Mouse (Mus musculus) inflammation-experienced regulatory T-cells (primary cell): ENCODE data around the gene Olfr1160. TPM values are rescaled to one million over a fixed set of nuclear protein-coding genes. Genes with fewer than 3 reads are reported as not detected.

Source experiments
- polyA plus RNA-seq, 2 experiments: library from polyadenylated mRNA; unstranded; fragments of 100-300 nt; shearing (Covaris generic); gene quantifications; one replicate each; pipeline ENCODE4 v1.2.1; 2017

The Olfr1160 gene
- under 1 TPM in 1 of 2 experiments, not detected in 1; 0.04 TPM for polyA plus RNA-seq

DNA sequence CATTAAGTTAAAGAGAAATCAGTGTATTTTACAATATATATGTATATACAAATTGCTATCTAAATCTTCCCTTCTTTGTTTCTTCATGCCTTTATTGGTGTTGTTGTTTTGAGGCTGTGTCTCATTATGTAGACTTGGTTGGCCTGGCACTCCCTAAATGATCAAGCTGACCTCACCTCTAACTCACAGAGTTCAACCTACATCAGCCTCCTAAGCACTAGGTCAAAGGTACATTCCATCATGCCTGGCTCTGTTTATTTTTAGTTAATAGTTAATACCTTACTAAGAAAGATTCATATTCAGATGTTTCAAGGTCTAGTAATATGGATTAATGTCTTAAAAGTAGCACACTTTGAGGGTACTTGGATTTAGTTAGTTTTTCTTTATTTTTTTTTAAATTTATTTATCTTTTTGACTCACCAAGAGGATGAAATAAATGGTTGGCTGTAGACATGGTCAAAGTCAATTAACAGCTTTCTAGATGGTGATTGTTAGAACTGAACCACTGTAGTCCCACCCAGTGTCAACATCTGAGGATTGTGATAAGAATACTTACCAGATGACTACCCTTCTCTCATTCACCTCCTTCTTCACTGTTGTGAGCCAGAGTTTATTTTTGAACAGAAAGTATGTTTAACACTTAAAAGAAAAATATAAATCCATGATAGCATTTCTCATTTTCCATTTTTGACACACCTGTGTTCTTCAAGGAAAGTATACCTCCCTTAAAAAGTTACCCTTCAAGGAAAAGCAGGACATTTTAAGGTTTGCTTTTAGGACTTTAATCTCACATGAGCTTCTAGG, at the start of gene Olfr1160:
Olfr1160 (minus strand) TSS at position 754 of the 804 bp plus-strand sequence.

DNA sequence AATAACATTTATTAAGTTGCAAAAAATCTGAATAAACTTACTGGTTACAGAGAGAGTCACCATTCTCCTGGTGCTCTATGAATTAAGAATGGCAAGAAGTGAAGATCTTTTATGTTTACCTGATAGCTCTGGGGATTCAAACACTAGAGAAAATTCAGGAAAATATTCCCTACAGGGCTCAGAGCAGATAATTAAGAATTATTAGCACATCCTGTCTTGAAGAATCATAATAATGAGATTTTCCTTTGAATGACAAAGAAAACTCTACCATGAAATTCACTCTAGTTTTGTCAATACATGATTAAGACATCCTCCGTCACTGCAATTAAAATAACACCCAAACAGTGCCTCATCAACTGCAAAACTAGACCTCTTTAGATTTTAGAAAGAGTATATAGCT, 43.0 kb upstream of the Olfr1160 start, which contains the start of gene Olfr1162:
Olfr1162 (minus strand) TSS at position 101 of the 400 bp plus-strand sequence.

DNA sequence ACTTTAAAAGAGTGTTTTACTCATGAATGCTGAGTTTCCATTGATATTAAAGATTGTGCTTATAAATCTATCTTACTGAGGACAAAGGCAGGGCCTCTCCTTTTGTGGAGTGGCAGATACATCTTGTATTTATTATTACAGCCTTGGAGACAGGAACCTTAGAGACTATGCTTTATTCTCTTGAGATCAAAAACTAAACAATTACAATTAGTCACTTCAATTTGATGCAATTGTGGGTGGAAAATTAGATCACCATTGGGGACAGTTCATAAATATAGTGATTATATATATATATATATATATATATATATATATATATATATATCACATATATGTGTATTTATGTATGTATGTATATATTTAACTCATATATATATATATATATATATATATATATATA, 29.5 kb upstream of the Olfr1160 start, which contains the start of gene Olfr73:
Olfr73 (minus strand) TSS at position 101 of the 400 bp plus-strand sequence.

DNA sequence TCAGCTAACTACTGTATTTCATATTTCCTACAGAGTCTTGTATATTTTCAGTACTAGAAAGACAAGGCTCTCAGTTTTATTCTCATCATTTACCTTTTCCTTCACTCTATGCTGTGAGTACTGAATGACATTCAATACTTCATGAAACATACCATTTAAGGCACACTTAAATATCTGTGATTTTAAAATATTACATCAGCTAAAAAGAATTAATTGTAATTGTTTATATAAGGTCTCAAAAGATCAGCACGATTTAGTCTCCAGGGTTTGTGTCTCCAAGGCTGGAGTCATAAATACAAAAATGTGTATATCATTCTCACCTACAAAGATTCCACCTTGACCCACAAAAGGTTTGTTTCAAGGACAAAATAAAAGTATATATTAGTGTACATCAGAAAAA, 14.4 kb upstream of the Olfr1160 start, which contains the start of gene Olfr1161:
Olfr1161 (plus strand) TSS at position 301 of the 400 bp plus-strand sequence.

DNA sequence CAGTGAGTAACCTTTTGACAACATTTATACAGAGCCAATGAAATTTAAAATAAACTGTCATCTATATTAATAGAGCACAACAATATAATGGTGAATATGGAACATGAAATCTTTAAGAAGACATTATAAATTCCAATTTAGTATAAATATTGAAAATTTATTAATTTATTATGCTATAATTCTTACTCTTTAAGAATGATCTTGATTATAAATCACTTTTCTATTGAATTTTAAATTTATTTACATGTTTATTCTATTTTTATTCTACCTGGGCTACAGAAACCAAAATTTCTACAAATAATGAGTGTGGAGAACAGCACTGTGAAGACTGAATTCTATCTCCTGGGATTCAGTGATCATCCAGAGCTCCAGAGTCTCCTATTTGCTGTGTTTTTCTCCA, 18.3 kb downstream of the Olfr1160 start, which contains the start of gene Olfr1158:
Olfr1158 (plus strand) TSS at position 301 of the 400 bp plus-strand sequence.

DNA sequence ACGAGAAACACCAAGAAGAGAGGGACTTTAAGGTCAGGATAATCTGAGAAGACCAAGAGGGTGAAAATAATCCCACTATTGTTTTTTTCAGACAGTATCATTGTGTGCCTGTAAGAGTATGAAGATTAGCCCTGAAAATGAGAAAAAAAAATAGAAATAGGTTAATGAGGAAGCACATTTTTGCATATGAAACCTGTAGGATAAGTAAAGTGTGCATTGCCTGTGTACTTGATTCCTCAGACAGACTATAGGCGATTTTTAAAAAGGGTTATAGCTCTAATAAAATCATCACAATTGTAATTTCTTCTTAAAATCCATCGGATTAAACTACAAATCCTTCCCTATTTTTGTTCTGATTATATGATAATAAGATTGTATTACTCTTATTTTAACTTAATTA, 33.5 kb downstream of the Olfr1160 start, which contains the start of gene Olfr74:
Olfr74 (minus strand) TSS at position 101 of the 400 bp plus-strand sequence.

DNA sequence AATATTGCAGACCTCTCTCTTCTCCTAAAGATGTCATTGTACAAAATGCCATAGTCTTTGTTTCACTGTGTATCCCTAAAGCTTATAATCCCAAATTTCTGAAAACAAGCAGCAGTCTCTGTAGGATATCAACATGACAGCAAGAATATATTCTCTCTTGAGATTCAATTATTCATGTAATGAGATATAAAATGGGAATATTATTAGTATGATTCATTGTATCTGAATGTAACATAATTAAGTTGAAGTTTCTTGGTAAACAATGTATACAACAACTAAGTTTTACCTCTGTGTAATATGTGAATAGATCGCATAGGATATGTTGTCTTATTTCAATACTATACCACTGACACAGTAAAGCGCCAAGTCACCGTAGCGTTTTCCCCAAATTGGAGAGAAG, 39.9 kb downstream of the Olfr1160 start, which contains the start of gene Olfr1157:
Olfr1157 (minus strand) TSS at position 101 of the 400 bp plus-strand sequence.

DNA sequence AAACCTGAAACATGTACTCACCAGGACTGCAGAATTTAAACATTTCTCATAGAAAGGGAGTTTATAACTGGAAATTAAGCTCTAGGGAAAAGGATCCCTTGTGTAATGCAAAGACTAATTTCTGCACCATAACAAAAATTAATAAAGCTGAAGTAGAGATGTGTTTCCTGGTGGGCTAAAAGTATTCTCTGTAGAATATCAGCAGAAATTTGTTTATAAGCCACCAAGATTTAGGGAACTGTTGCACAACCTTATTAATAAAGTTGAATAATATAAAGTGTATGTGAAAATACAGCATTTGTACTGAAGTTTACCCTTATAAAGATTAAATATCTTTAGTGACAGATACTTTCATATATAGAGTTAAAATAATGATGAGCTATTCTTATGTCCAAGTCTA, 55.1 kb downstream of the Olfr1160 start, which contains the start of gene Olfr1156:
Olfr1156 (minus strand) TSS at position 101 of the 400 bp plus-strand sequence.

Other genes with a start within 250 kb of the Olfr1160 start
- gene Olfr152, start 228.8 kb downstream of the Olfr1160 start, polyA plus RNA-seq, result under 1 TPM in 1 of 2 experiments, not detected in 1; 0.13 TPM
- under 1 TPM in 1 of 2 experiments, not detected in 1; 0.71 TPM for gene Olfr1143, start 207.7 kb downstream of the Olfr1160 start, polyA plus RNA-seq
- gene Olfr1145, start 198.4 kb downstream of the Olfr1160 start, polyA plus RNA-seq, result not detected
- under 1 TPM in 1 of 2 experiments, not detected in 1; 0.81 TPM for gene Olfr1148, start 177.7 kb downstream of the Olfr1160 start, polyA plus RNA-seq
- not detected for gene Olfr1150-ps1, start 164.3 kb downstream of the Olfr1160 start, polyA plus RNA-seq
- gene Olfr1151, start 152.4 kb downstream of the Olfr1160 start, polyA plus RNA-seq, result under 1 TPM; 0.20 to 0.82 TPM
- gene Olfr1152, start 141.8 kb downstream of the Olfr1160 start, polyA plus RNA-seq, result under 1 TPM; 0.08 to 0.44 TPM
- not detected for gene Olfr1153, start 113.3 kb downstream of the Olfr1160 start, polyA plus RNA-seq
- gene Olfr1154, start 103.1 kb downstream of the Olfr1160 start, polyA plus RNA-seq, result not detected
- not detected for gene Olfr1155, start 63.1 kb downstream of the Olfr1160 start, polyA plus RNA-seq
- gene Olfr1156, start 55.2 kb downstream of the Olfr1160 start, polyA plus RNA-seq, result under 1 TPM; 0.11 to 0.26 TPM
- gene Olfr1157, start 40.0 kb downstream of the Olfr1160 start, polyA plus RNA-seq, result under 1 TPM in 1 of 2 experiments, not detected in 1; 0.18 TPM
- under 1 TPM in 1 of 2 experiments, not detected in 1; 0.60 TPM for gene Olfr74, start 33.6 kb downstream of the Olfr1160 start, polyA plus RNA-seq
- gene Olfr1158, start 18.2 kb downstream of the Olfr1160 start, polyA plus RNA-seq, result not detected
- not detected for gene Olfr1161, start 14.5 kb upstream of the Olfr1160 start, polyA plus RNA-seq
- not detected for gene Olfr73, start 29.4 kb upstream of the Olfr1160 start, polyA plus RNA-seq
- gene Olfr1162, start 42.9 kb upstream of the Olfr1160 start, polyA plus RNA-seq, result under 1 TPM in 1 of 2 experiments, not detected in 1; 0.10 TPM
- gene Olfr1163, start 63.6 kb upstream of the Olfr1160 start, polyA plus RNA-seq, result under 1 TPM in 1 of 2 experiments, not detected in 1; 0.80 TPM
- not detected for gene Olfr1164, start 85.7 kb upstream of the Olfr1160 start, polyA plus RNA-seq
- not detected for gene Olfr1166, start 120.0 kb upstream of the Olfr1160 start, polyA plus RNA-seq
- gene Olfr1167, start 146.9 kb upstream of the Olfr1160 start, polyA plus RNA-seq, result not detected
- not detected for gene Olfr1168, start 173.6 kb upstream of the Olfr1160 start, polyA plus RNA-seq
- gene Olfr1170, start 220.1 kb upstream of the Olfr1160 start, polyA plus RNA-seq, result not detected